Mouse (Mus musculus): ENCODE results near the gene Efna2. TPM values are rescaled to one million over a fixed set of nuclear protein-coding genes. Genes with fewer than 3 reads are reported as not detected.

The Efna2 gene
- polyA plus RNA-seq, 1 experiment from 2014 or later, result 0.53 TPM

GRCm38 (mm10) chr10:80146568-80147011 lies 32.7 kb upstream of the Efna2 start:
- peak overlapping the region; percentile 88 for H3K9ac ChIP-seq (ENCODE audit: low read depth, low read length)
- H3K4me2 ChIP-seq (ENCODE audit: low read depth, low read length), result peak overlapping the region; percentile 98
- H3K4me3 ChIP-seq (ENCODE audit: low read depth, low read length), result no peak overlapping the region
- 63% methylated on average over 4 of the region's 4 CpGs for WGBS (ENCODE audit: insufficient replicate concordance)
- peaks cover 18% of the 10 kb centered on the region for H3K36me3 ChIP-seq (ENCODE audit: control insufficient read depth, insufficient read depth)
- ATAC-seq (ENCODE audit: low read depth), result no peak
- peak overlapping the region; percentile 99 for H3K27ac ChIP-seq (ENCODE audit: low read length)
- H3K4me1 ChIP-seq (ENCODE audit: control insufficient read depth, low read depth, low read length), result peaks cover 74% of the 10 kb centered on the region
- H3K27me3 ChIP-seq (ENCODE audit: control insufficient read depth, insufficient read depth, low read depth, low read length), result no peaks in the 10 kb centered on the region
- H3K9me3 ChIP-seq (replicated peaks; ENCODE audit: control insufficient read depth, low read length), result no peaks in the 10 kb centered on the region

DNA sequence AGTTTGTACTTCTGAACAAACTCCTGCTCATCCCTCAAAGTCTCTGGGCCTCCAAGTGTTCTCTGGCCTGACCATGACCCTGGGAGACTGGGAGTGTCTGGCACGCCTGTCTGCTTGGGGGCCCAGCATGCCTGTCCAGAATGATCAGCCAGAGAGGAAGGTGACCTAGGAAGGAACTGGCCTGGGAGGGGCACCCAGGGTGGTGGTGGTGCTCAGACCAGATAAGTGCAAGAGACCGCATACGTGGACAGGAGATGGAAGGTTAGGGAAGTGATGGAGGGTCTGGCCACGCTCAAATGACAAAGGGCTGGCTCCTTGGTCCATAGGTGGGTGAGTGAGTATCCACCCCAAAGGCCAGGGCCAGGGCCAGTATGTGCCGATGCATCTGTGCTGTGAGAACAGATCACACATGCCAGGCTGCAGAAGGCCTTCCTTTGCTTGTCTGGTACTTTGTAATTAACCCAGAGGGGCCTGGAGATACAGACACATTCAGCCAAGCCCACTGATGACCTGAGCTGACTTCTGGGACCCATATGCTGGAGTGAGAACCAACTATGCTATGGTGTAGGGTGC lies 32.0 kb upstream of the Efna2 start:
- WGBS (ENCODE audit: insufficient replicate concordance), result 25% methylated on average over 5 of the region's 5 CpGs
- H3K27ac ChIP-seq (ENCODE audit: low read length), result peak overlapping the region; percentile 99
- peak overlapping the region; percentile 93 for H3K4me3 ChIP-seq (ENCODE audit: low read depth, low read length)
- H3K4me1 ChIP-seq (ENCODE audit: control insufficient read depth, low read depth, low read length), result peaks cover 78% of the 10 kb centered on the region
- H3K27me3 ChIP-seq (ENCODE audit: control insufficient read depth, insufficient read depth, low read depth, low read length), result no peaks in the 10 kb centered on the region
- H3K9me3 ChIP-seq (replicated peaks; ENCODE audit: control insufficient read depth, low read length), result no peaks in the 10 kb centered on the region
- ATAC-seq (ENCODE audit: low read depth), result no peak
- H3K36me3 ChIP-seq (ENCODE audit: control insufficient read depth, insufficient read depth), result peaks cover 24% of the 10 kb centered on the region
- peak overlapping the region; percentile 98 for H3K4me2 ChIP-seq (ENCODE audit: low read depth, low read length)
- H3K9ac ChIP-seq (ENCODE audit: low read depth, low read length), result peak overlapping the region; percentile 88

DNA sequence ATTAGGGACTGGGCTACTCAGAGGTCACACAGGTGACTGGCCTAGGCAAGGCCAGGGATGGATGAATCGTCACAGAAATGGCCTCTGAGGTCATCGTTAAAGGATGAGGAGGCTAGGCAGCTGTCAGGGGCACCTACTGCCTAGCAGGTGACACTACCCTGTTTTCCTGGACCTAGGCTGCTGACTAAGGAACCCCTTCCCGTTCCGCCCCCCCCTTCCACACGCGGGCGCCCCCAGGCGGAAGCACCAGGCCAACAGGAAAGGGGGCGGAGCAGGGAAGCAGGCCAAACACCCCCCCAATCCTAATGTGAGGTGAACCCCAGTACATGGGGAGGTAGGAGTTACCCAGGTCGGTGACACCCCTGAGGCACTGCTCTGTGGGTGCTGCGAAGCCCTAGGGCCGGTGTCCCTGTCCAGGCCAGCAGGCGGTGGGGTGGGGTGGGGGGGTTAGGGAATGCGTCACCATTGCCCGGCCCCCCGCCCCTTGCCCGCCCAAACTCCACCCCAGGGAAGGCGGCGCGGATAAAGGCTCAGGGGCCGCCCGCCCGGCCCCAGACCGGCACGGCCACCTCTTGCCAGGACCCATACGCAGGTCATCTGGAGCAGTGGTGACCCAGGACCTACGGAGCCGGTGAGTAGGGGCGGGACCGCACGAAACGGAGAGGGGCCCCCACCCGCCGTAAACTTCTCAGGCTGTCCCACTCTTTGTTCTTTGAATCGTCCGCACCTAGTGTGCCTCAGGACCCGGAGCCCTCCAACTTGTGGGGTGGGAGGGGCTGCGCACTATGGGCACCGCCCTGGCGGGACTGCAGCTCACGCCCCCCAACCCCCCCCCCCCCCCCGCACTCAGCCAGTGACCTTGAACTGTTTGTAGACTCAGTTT lies 31.3 kb upstream of the Efna2 start, which contains the start of gene Midn:
TSS of gene Midn (plus strand) at position 554 of the 883 bp plus-strand sequence.
- peaks cover 78% of the 10 kb centered on the region for H3K4me1 ChIP-seq (ENCODE audit: control insufficient read depth, low read depth, low read length)
- H3K36me3 ChIP-seq (ENCODE audit: control insufficient read depth, insufficient read depth), result peaks cover 24% of the 10 kb centered on the region
- peak; percentile 40 for ATAC-seq (ENCODE audit: low read depth)
- H3K4me3 ChIP-seq (ENCODE audit: low read depth, low read length), result peak within 1 kb of the TSS; percentile 93
- H3K9me3 ChIP-seq (replicated peaks; ENCODE audit: control insufficient read depth, low read length), result no peaks in the 10 kb centered on the region
- H3K27me3 ChIP-seq (ENCODE audit: control insufficient read depth, insufficient read depth, low read depth, low read length), result no peaks in the 10 kb centered on the region
- H3K27ac ChIP-seq (ENCODE audit: low read length), result peak within 1 kb of the TSS; percentile 99
- peak within 1 kb of the TSS; percentile 88 for H3K9ac ChIP-seq (ENCODE audit: low read depth, low read length)
- peak within 1 kb of the TSS; percentile 98 for H3K4me2 ChIP-seq (ENCODE audit: low read depth, low read length)
- under 1% methylated on average over 38 of the region's 42 CpGs for WGBS (ENCODE audit: insufficient replicate concordance)

DNA sequence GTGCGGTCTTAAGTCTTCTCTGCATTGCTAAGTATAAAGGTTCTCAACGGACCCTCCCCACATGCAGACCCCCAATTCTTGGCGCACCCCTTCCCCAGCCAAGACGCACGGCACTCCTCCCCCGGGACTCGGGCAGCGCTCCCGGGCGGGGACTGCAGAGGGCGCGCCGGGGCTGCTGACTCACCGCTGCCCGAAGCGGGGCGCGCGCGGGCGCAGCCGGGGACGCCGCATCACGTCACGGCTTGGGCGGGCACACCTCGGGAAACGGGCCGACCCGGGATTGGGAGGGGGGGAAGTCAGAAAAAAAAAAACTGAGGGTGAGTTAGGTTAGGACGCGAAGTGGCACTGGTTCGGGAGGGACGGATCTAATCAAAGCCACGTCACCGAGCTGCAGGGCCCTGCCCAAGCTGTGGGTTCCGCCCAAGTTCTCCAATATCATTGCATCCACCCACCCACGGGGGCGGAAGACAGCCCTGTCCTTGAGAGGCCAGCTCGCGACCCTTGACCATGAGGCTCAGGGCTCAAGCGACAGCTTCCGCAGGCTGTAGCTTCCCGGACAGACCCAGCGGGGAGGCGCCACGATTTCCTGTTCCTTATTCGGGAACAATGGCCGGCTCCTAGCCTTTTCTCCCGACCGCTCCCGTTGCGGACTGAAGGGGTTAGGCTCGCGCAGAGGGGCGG lies 30.5 kb upstream of the Efna2 start:
- under 1% methylated on average over 56 of the region's 57 CpGs for WGBS (ENCODE audit: insufficient replicate concordance)
- no peaks in the 10 kb centered on the region for H3K27me3 ChIP-seq (ENCODE audit: control insufficient read depth, insufficient read depth, low read depth, low read length)
- ATAC-seq (ENCODE audit: low read depth), result peak; percentile 59
- peaks cover 79% of the 10 kb centered on the region for H3K4me1 ChIP-seq (ENCODE audit: control insufficient read depth, low read depth, low read length)
- H3K4me2 ChIP-seq (ENCODE audit: low read depth, low read length), result peak overlapping the region; percentile 98
- H3K9me3 ChIP-seq (replicated peaks; ENCODE audit: control insufficient read depth, low read length), result no peaks in the 10 kb centered on the region
- peak overlapping the region; percentile 93 for H3K4me3 ChIP-seq (ENCODE audit: low read depth, low read length)
- peak overlapping the region; percentile 99 for H3K27ac ChIP-seq (ENCODE audit: low read length)
- H3K9ac ChIP-seq (ENCODE audit: low read depth, low read length), result peak overlapping the region; percentile 88
- H3K36me3 ChIP-seq (ENCODE audit: control insufficient read depth, insufficient read depth), result peaks cover 29% of the 10 kb centered on the region

GRCm38 (mm10) chr10:80149291-80150225 lies 29.7 kb upstream of the Efna2 start:
- peak overlapping the region; percentile 93 for H3K4me3 ChIP-seq (ENCODE audit: low read depth, low read length)
- H3K9me3 ChIP-seq (replicated peaks; ENCODE audit: control insufficient read depth, low read length), result no peaks in the 10 kb centered on the region
- H3K4me1 ChIP-seq (ENCODE audit: control insufficient read depth, low read depth, low read length), result peaks cover 85% of the 10 kb centered on the region
- peaks cover 30% of the 10 kb centered on the region for H3K36me3 ChIP-seq (ENCODE audit: control insufficient read depth, insufficient read depth)
- under 1% methylated on average over 88 of the region's 88 CpGs for WGBS (ENCODE audit: insufficient replicate concordance)
- H3K4me2 ChIP-seq (ENCODE audit: low read depth, low read length), result peak overlapping the region; percentile 98
- H3K27me3 ChIP-seq (ENCODE audit: control insufficient read depth, insufficient read depth, low read depth, low read length), result no peaks in the 10 kb centered on the region
- H3K9ac ChIP-seq (ENCODE audit: low read depth, low read length), result peak overlapping the region; percentile 88
- H3K27ac ChIP-seq (ENCODE audit: low read length), result peak overlapping the region; percentile 99
- ATAC-seq (ENCODE audit: low read depth), result peak; percentile 77

DNA sequence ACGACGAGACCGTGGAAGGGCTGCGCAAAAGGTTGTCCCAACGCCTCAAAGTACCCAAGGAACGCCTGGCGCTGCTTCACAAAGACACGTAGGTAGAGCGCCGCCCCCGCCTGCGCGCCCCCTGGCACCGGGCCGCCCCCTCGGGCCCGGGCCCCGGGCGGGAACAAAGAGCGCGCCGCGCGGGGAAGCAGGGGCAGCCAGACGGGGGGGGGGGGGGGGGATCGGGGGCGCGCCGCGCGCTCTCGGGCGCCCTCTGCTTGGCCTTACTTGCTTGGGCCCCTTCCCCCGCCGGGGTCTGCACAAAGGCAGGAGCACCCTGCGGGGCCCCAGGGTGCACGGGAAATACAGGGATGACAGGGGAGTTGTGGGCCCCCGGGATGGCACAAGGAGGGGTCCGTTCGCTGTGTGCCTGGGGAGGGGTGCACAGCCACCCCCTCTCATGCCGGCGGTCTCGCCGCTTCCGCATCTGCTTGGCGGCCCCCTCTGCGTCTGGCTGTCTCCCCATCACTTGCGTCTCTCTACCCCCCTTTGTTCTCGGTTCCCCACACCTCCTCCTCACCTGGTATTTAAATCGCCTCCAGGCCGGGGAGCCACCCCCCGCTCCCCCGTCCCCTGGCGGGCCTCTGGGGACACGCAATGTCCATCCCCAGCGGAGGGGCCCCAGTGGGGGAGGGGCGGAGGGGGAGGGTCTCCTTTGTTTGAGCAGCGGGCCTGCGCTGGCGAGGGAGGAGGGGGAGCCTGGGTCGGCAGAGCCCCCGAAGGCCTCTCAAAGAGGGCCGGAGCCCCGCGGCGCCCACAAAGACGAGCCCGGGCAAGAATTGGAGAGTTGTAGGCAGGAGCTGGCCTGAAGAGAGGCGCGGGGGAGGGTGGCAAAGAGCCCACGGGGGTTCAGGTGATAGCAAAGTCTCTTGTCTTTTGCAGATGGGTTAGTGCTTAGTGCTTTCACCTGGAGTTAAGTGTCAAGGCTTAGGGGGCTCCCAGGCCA lies 28.8 kb upstream of the Efna2 start:
- H3K4me2 ChIP-seq (ENCODE audit: low read depth, low read length), result peak overlapping the region; percentile 98
- WGBS (ENCODE audit: insufficient replicate concordance), result under 1% methylated on average over 60 of the region's 71 CpGs
- H3K27me3 ChIP-seq (ENCODE audit: control insufficient read depth, insufficient read depth, low read depth, low read length), result no peaks in the 10 kb centered on the region
- peak overlapping the region; percentile 99 for H3K27ac ChIP-seq (ENCODE audit: low read length)
- H3K36me3 ChIP-seq (ENCODE audit: control insufficient read depth, insufficient read depth), result peaks cover 30% of the 10 kb centered on the region
- H3K9ac ChIP-seq (ENCODE audit: low read depth, low read length), result peak overlapping the region; percentile 88
- ATAC-seq (ENCODE audit: low read depth), result no peak
- peak overlapping the region; percentile 93 for H3K4me3 ChIP-seq (ENCODE audit: low read depth, low read length)
- H3K9me3 ChIP-seq (replicated peaks; ENCODE audit: control insufficient read depth, low read length), result no peaks in the 10 kb centered on the region
- peaks cover 85% of the 10 kb centered on the region for H3K4me1 ChIP-seq (ENCODE audit: control insufficient read depth, low read depth, low read length)

GRCm38 (mm10) chr10:80151211-80152034 lies 27.9 kb upstream of the Efna2 start:
- no peak for ATAC-seq (ENCODE audit: low read depth)
- no peaks in the 10 kb centered on the region for H3K9me3 ChIP-seq (replicated peaks; ENCODE audit: control insufficient read depth, low read length)
- H3K9ac ChIP-seq (ENCODE audit: low read depth, low read length), result peak overlapping the region; percentile 88
- peak overlapping the region; percentile 98 for H3K4me2 ChIP-seq (ENCODE audit: low read depth, low read length)
- peak overlapping the region; percentile 93 for H3K4me3 ChIP-seq (ENCODE audit: low read depth, low read length)
- H3K27me3 ChIP-seq (ENCODE audit: control insufficient read depth, insufficient read depth, low read depth, low read length), result no peaks in the 10 kb centered on the region
- H3K4me1 ChIP-seq (ENCODE audit: control insufficient read depth, low read depth, low read length), result peaks cover 85% of the 10 kb centered on the region
- H3K36me3 ChIP-seq (ENCODE audit: control insufficient read depth, insufficient read depth), result peaks cover 40% of the 10 kb centered on the region
- H3K27ac ChIP-seq (ENCODE audit: low read length), result peak overlapping the region; percentile 99
- 4% methylated on average over 26 of the region's 26 CpGs for WGBS (ENCODE audit: insufficient replicate concordance)

Measured in liver, embryonic 16.5 days (tissue).